Mouse (Mus musculus): ENCODE measurements around the gene Car10.
A peak's percentile ranks its signal among the peaks of the same experiment; 100 is the strongest.

The Car10 gene

GRCm38 (mm10) chr11:93154910-93155309, 57.1 kb downstream of the Car10 start:
- DNase-seq (ENCODE audit: inconsistent age in 2 of 2, low spot score in 1 of 2) = no peak

- DNase-seq (ENCODE audit: inconsistent age in 2 of 2, low spot score in 1 of 2) = no peak
Measured at GRCm38 (mm10) chr11:93172430-93172829, 74.6 kb downstream of the Car10 start.

- DNase-seq (ENCODE audit: inconsistent age in 2 of 2, low spot score in 1 of 2) = no peak
Measured at GRCm38 (mm10) chr11:93173533-93174308, 75.9 kb downstream of the Car10 start.

- no peak for DNase-seq (ENCODE audit: inconsistent age in 2 of 2, low spot score in 1 of 2)
Measured at GRCm38 (mm10) chr11:93185477-93185876, 87.6 kb downstream of the Car10 start.

GRCm38 (mm10) chr11:93186163-93186562, 88.3 kb downstream of the Car10 start:
- no peak for DNase-seq (ENCODE audit: inconsistent age in 2 of 2, low spot score in 1 of 2)

GRCm38 (mm10) chr11:93188621-93189020, 90.8 kb downstream of the Car10 start:
- no peak for DNase-seq (ENCODE audit: inconsistent age in 2 of 2, low spot score in 1 of 2)

GRCm38 (mm10) chr11:93200046-93200445, 102.2 kb downstream of the Car10 start:
- DNase-seq (ENCODE audit: inconsistent age in 2 of 2, low spot score in 1 of 2) = no peak

- DNase-seq (ENCODE audit: inconsistent age in 2 of 2, low spot score in 1 of 2) = no peak
Measured at GRCm38 (mm10) chr11:93217457-93217856, 119.6 kb downstream of the Car10 start.

GRCm38 (mm10) chr11:93230057-93230456, 132.2 kb downstream of the Car10 start:
- no peak for DNase-seq (ENCODE audit: inconsistent age in 2 of 2, low spot score in 1 of 2)

- no peak for DNase-seq (ENCODE audit: inconsistent age in 2 of 2, low spot score in 1 of 2)
Measured at GRCm38 (mm10) chr11:93249771-93250265, 152.0 kb downstream of the Car10 start.

- no peak for DNase-seq (ENCODE audit: inconsistent age in 2 of 2, low spot score in 1 of 2)
Measured at GRCm38 (mm10) chr11:93251766-93252165, 153.9 kb downstream of the Car10 start.

- no peak for DNase-seq (ENCODE audit: inconsistent age in 2 of 2, low spot score in 1 of 2)
Measured at GRCm38 (mm10) chr11:93263979-93264378, 166.2 kb downstream of the Car10 start.

GRCm38 (mm10) chr11:93272016-93272415, 174.2 kb downstream of the Car10 start:
- DNase-seq (ENCODE audit: inconsistent age in 2 of 2, low spot score in 1 of 2) = no peak

- DNase-seq (ENCODE audit: inconsistent age in 2 of 2, low spot score in 1 of 2) = no peak
Measured at GRCm38 (mm10) chr11:93273906-93274305, 176.1 kb downstream of the Car10 start.

GRCm38 (mm10) chr11:93293661-93294060, 195.8 kb downstream of the Car10 start:
- DNase-seq (ENCODE audit: inconsistent age in 2 of 2, low spot score in 1 of 2) = no peak

- DNase-seq (ENCODE audit: inconsistent age in 2 of 2, low spot score in 1 of 2) = no peak
Measured at GRCm38 (mm10) chr11:93309981-93310380, 212.2 kb downstream of the Car10 start.

- DNase-seq (ENCODE audit: inconsistent age in 2 of 2, low spot score in 1 of 2) = no peak
Measured at GRCm38 (mm10) chr11:93337756-93338155, 239.9 kb downstream of the Car10 start.

GRCm38 (mm10) chr11:93343961-93344360, 246.1 kb downstream of the Car10 start:
- DNase-seq (ENCODE audit: inconsistent age in 2 of 2, low spot score in 1 of 2) = no peak

GRCm38 (mm10) chr11:93344869-93345268, 247.0 kb downstream of the Car10 start:
- DNase-seq (ENCODE audit: inconsistent age in 2 of 2, low spot score in 1 of 2) = no peak

- peak in 1 of 2 experiments; percentile 34 for DNase-seq (ENCODE audit: inconsistent age in 2 of 2, low spot score in 1 of 2)
Measured at GRCm38 (mm10) chr11:93361576-93361975, 263.7 kb downstream of the Car10 start.

GRCm38 (mm10) chr11:93364171-93364570, 266.3 kb downstream of the Car10 start:
- DNase-seq (ENCODE audit: inconsistent age in 2 of 2, low spot score in 1 of 2) = no peak

- DNase-seq (ENCODE audit: inconsistent age in 2 of 2, low spot score in 1 of 2) = no peak
Measured at GRCm38 (mm10) chr11:93367244-93367643, 269.4 kb downstream of the Car10 start.

GRCm38 (mm10) chr11:93367740-93368139, 269.9 kb downstream of the Car10 start:
- DNase-seq (ENCODE audit: inconsistent age in 2 of 2, low spot score in 1 of 2) = no peak

All from adrenal gland, adult (tissue).